Mouse (Mus musculus) cerebellum, postnatal 10 days (tissue): Measurements from ENCODE around the gene Tbck.

Experiments used
- DNase-seq, 2 experiments: peaks; one replicate each; pipeline ENCODE4 v3.0.0; 2021; ENCODE audit warnings: mixed read lengths in 2 of 2

Tbck gene

DNA sequence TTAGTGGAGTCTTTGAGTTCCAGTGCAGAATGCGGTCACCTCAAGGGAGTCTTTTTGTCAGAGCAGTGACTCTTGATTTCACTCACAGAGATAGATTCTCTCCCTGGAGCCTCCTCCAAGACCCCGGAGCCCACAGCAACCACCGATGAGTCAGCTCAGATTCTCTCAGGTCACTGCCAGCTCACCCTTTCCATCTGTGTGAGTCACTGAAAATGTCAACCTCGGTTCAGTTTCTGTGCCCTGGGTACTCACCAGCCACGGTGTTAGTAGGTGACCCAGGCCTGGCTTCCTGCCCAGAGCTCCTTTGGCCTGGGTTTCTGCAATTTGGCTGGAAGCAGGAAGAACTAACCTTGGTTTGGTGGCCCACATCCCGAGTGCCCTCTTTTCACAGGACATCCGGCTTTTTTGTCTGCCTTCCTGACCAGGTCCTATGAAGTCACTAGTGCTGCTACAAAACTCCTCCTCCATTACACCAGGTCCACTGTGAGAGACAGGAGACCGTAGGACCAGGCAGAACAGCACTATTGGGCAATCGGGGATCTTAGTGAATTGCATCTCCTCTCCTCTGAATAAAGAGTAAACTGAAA lies 187.5 kb downstream of the Tbck start:
- peak; percentile 60 to 65 for DNase-seq

GRCm38 (mm10) chr3:132873251-132873650 lies 189.3 kb downstream of the Tbck start:
- DNase-seq: no peak

GRCm38 (mm10) chr3:132876011-132876708 lies 192.2 kb downstream of the Tbck start:
- DNase-seq: peak in 1 of 2 experiments; percentile 32

GRCm38 (mm10) chr3:132876933-132877676 lies 193.2 kb downstream of the Tbck start:
- DNase-seq: no peak

DNA sequence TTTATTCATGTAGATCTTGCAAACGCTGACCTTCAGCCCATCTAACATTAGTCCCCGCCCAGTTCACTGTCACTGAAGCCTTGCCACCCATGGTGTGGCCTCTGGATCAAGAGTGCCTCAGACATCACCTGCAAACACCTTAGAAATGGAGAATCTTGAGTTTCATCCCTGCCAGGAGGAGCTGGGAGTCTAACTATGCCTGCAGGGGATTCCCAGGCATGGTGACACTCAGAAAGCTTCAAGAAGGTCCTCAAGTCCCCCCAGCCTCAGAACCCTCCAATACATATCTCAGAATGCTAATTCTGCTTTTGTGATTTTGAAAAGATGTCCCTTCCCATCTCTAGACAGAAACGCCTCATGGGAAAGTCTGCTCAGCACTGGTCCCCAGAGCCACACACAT lies 196.4 kb downstream of the Tbck start:
- DNase-seq: no peak

DNA sequence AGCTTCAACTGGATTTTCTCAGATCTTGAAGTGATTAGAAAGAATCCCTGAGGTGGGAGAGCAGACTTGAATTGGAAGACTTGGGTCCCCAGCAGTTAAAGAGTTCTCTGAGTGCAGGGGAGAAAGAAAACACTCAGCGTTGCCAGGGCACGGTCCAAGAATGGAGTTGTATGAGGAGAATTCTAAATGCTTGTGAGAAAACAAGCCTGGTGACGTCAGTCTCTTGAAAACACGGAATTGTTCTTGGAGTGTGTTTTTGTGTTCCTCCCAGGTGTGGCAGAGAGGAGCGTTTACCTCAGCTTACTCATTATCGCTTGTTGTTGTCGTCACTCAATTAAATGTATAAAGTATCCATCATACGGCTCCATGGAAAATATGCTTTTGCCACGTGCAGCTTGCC lies 196.9 kb downstream of the Tbck start:
- DNase-seq: no peak

GRCm38 (mm10) chr3:132883256-132883655 lies 199.3 kb downstream of the Tbck start:
- DNase-seq: no peak

DNA sequence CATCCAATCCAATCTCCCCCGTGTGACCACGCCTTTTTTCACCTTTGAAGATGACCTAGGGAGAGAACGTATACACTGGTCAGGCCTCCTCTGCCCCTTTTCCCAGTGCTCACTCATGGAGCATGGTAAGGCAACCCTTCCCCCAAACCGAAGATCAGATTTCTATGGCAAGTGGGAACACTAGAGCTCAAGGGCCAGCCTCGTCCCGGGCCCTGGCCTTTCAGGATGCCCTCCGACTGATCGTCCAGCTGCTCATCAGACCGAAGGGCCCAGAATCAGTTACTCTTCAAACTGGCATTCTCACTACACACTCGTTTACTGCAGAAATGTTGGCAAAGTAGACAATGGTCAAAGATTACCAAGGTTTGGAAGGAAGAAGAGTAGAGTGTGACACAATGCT lies 200.5 kb downstream of the Tbck start:
- DNase-seq: no peak

- no peak for DNase-seq
Observed at GRCm38 (mm10) chr3:132886419-132887050, 202.6 kb downstream of the Tbck start.

DNA sequence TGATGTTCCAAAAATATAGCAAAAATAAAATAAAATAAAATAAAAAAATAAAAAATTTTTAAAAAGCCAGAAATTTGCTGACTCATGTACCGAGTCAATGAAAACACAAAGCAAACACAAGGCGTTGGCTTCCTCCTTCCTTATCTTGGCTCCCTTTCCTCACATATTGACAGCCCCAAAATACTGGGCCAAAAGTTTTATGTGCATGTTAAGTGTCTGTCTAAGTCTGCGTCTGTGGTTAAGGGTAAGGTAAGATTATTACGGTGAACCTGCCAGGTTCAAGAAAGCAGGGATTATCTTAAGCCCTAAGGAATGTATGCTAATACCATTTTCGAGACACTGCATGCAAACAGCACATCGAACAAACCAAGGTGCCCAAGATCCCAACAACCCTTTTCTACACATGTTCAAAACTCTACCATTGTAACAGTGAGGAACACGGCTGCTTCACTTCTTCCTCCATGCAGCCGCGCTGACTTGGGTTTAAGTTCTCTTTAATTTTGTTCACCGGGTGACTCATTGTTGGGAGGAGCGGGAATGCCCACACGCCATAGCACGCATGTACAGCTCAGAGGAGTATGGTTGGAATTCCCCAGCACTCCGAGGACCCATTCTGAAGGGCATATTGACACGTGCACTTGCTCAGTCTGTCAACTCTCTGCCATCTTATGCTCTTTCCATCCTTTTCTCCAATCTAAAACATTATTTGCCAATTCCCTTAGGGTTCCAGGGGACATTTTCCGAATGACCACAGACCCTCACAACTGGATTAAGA lies 203.3 kb downstream of the Tbck start:
- no peak for DNase-seq
